Mouse (Mus musculus): ENCODE measurements around the gene Btnl6.
"Not testable (repeated sequence)": the region's sequence is repeated elsewhere in the genome, so short reads cannot be mapped to it uniquely, and the experiment has no call there.

Btnl6 gene

GRCm38 (mm10) chr17:34497319-34497718 lies 19.8 kb downstream of the Btnl6 start:
- DNase-seq (ENCODE audit: low read depth, low spot score) = not testable (repeated sequence)

GRCm38 (mm10) chr17:34496539-34496938 lies 20.6 kb downstream of the Btnl6 start:
- DNase-seq (ENCODE audit: low read depth, low spot score) = no peak

- DNase-seq (ENCODE audit: low read depth, low spot score) = not testable (repeated sequence)
These were observed 22.0 kb downstream of the Btnl6 start for GRCm38 (mm10) chr17:34495156-34495555.

- no peak for DNase-seq (ENCODE audit: low read depth, low spot score)
These were observed 24.4 kb downstream of the Btnl6 start for GRCm38 (mm10) chr17:34492796-34493195.

- DNase-seq (ENCODE audit: low read depth, low spot score) = not testable (repeated sequence)
These were observed 39.7 kb downstream of the Btnl6 start, which contains the start of gene Btnl4 for GRCm38 (mm10) chr17:34477238-34478013. TSS of gene Btnl4 (minus strand) at chr17:34477318.

GRCm38 (mm10) chr17:34476427-34476826 lies 40.7 kb downstream of the Btnl6 start:
- DNase-seq (ENCODE audit: low read depth, low spot score) = no peak

- no peak for DNase-seq (ENCODE audit: low read depth, low spot score)
These were observed 42.1 kb downstream of the Btnl6 start for GRCm38 (mm10) chr17:34475060-34475459.

- DNase-seq (ENCODE audit: low read depth, low spot score) = no peak
These were observed 46.7 kb downstream of the Btnl6 start for GRCm38 (mm10) chr17:34470491-34470890.

- not testable (repeated sequence) for DNase-seq (ENCODE audit: low read depth, low spot score)
These were observed 51.2 kb downstream of the Btnl6 start for GRCm38 (mm10) chr17:34465906-34466305.

- DNase-seq (ENCODE audit: low read depth, low spot score) = no peak
These were observed 57.9 kb downstream of the Btnl6 start for GRCm38 (mm10) chr17:34459255-34459654.
